Mouse (Mus musculus): ENCODE data around the gene Acadvl. TPM values are rescaled to one million over a fixed set of nuclear protein-coding genes. Genes with fewer than 3 reads are reported as not detected.

The Acadvl gene
- polyA plus RNA-seq, 1 experiment from 2014 or later, result 57.6 TPM

GRCm38 (mm10) chr11:70038174-70038573 is 23.0 kb upstream of the Acadvl start:
- no peaks in the 10 kb centered on the region for H3K27me3 ChIP-seq (ENCODE audit: insufficient read depth, low read length)
- H3K4me1 ChIP-seq (ENCODE audit: insufficient read depth), result no peaks in the 10 kb centered on the region
- H3K9me3 ChIP-seq (ENCODE audit: low read depth, low read length), result no peaks in the 10 kb centered on the region
- 65% methylated on average over 7 of the region's 7 CpGs for WGBS
- DNase-seq (no peak), ATAC-seq (ENCODE audit: insufficient read depth) (no peak)
- no peak overlapping the region for H3K4me2 ChIP-seq
- H3K36me3 ChIP-seq (ENCODE audit: insufficient read depth), result peaks cover 50% of the 10 kb centered on the region
- no peak overlapping the region for H3K27ac ChIP-seq (ENCODE audit: low read depth)
- no peak overlapping the region for H3K4me3 ChIP-seq (ENCODE audit: low read depth, low read length)
- TF ChIP-seq CTCF (IDR thresholded peaks at IDR 0.05; ENCODE audit: low read depth), result no peak
- no peak overlapping the region for H3K9ac ChIP-seq

GRCm38 (mm10) chr11:70031321-70031670 is 16.1 kb upstream of the Acadvl start:
- Histone ChIP-seq H3K27ac (ENCODE audit: low read depth) (no peak overlapping the region), H3K4me2 (no peak overlapping the region), H3K36me3 (ENCODE audit: insufficient read depth) (peaks cover 35% of the 10 kb centered on the region), H3K4me1 (ENCODE audit: insufficient read depth) (peaks cover 26% of the 10 kb centered on the region), H3K9me3 (ENCODE audit: low read depth, low read length) (no peaks in the 10 kb centered on the region), H3K27me3 (ENCODE audit: insufficient read depth, low read length) (no peaks in the 10 kb centered on the region), H3K4me3 (ENCODE audit: low read depth, low read length) (no peak overlapping the region), H3K9ac (no peak overlapping the region)
- ATAC-seq (ENCODE audit: insufficient read depth) (no peak), DNase-seq (no peak)
- TF ChIP-seq CTCF (IDR thresholded peaks at IDR 0.05; ENCODE audit: low read depth), result no peak
- 96% methylated on average over 11 of the region's 11 CpGs for WGBS

- no peak for TF ChIP-seq CTCF (IDR thresholded peaks at IDR 0.05; ENCODE audit: low read depth)
- Histone ChIP-seq H3K36me3 (ENCODE audit: insufficient read depth) (peaks cover 35% of the 10 kb centered on the region), H3K9me3 (ENCODE audit: low read depth, low read length) (no peaks in the 10 kb centered on the region), H3K9ac (no peak overlapping the region), H3K27ac (ENCODE audit: low read depth) (no peak overlapping the region), H3K27me3 (ENCODE audit: insufficient read depth, low read length) (no peaks in the 10 kb centered on the region), H3K4me2 (no peak overlapping the region), H3K4me3 (ENCODE audit: low read depth, low read length) (no peak overlapping the region), H3K4me1 (ENCODE audit: insufficient read depth) (peaks cover 32% of the 10 kb centered on the region)
- ATAC-seq (ENCODE audit: insufficient read depth) (no peak), DNase-seq (no peak)
- WGBS, result 91% methylated on average over 28 of the region's 28 CpGs
These were observed 15.6 kb upstream of the Acadvl start for GRCm38 (mm10) chr11:70030651-70031320.

GRCm38 (mm10) chr11:70029829-70030550 is 14.8 kb upstream of the Acadvl start:
- Histone ChIP-seq H3K4me1 (ENCODE audit: insufficient read depth) (peaks cover 33% of the 10 kb centered on the region), H3K36me3 (ENCODE audit: insufficient read depth) (peaks cover 35% of the 10 kb centered on the region), H3K4me3 (ENCODE audit: low read depth, low read length) (no peak overlapping the region), H3K9me3 (ENCODE audit: low read depth, low read length) (no peaks in the 10 kb centered on the region), H3K27ac (ENCODE audit: low read depth) (no peak overlapping the region), H3K27me3 (ENCODE audit: insufficient read depth, low read length) (no peaks in the 10 kb centered on the region), H3K9ac (no peak overlapping the region), H3K4me2 (peak overlapping the region; percentile 65)
- TF ChIP-seq CTCF (IDR thresholded peaks at IDR 0.05; ENCODE audit: low read depth), result no peak
- 32% methylated on average over 11 of the region's 11 CpGs for WGBS
- DNase-seq (no peak), ATAC-seq (ENCODE audit: insufficient read depth) (no peak)

GRCm38 (mm10) chr11:70029130-70029801 is 14.1 kb upstream of the Acadvl start:
- no peaks in the 10 kb centered on the region for H3K27me3 ChIP-seq (ENCODE audit: insufficient read depth, low read length)
- no peaks in the 10 kb centered on the region for H3K9me3 ChIP-seq (ENCODE audit: low read depth, low read length)
- peak overlapping the region; percentile 21 for H3K4me3 ChIP-seq (ENCODE audit: low read depth, low read length)
- no peak overlapping the region for H3K9ac ChIP-seq
- WGBS, result under 1% methylated on average over 20 of the region's 20 CpGs
- peaks cover 35% of the 10 kb centered on the region for H3K4me1 ChIP-seq (ENCODE audit: insufficient read depth)
- TF ChIP-seq CTCF (IDR thresholded peaks at IDR 0.05; ENCODE audit: low read depth), result no peak
- peak overlapping the region; percentile 76 for H3K27ac ChIP-seq (ENCODE audit: low read depth)
- DNase-seq (peak; percentile 95), ATAC-seq (ENCODE audit: insufficient read depth) (peak; percentile 82)
- peaks cover 35% of the 10 kb centered on the region for H3K36me3 ChIP-seq (ENCODE audit: insufficient read depth)
- H3K4me2 ChIP-seq, result peak overlapping the region; percentile 65

GRCm38 (mm10) chr11:70028401-70029129 is 13.4 kb upstream of the Acadvl start:
- no peaks in the 10 kb centered on the region for H3K9me3 ChIP-seq (ENCODE audit: low read depth, low read length)
- peak overlapping the region; percentile 21 for H3K4me3 ChIP-seq (ENCODE audit: low read depth, low read length)
- no peaks in the 10 kb centered on the region for H3K27me3 ChIP-seq (ENCODE audit: insufficient read depth, low read length)
- 16% methylated on average over 12 of the region's 12 CpGs for WGBS
- ATAC-seq (ENCODE audit: insufficient read depth) (peak; percentile 3; the same call in 1 of the 2 replicates), DNase-seq (no peak)
- peaks cover 30% of the 10 kb centered on the region for H3K36me3 ChIP-seq (ENCODE audit: insufficient read depth)
- no peak overlapping the region; the same call in 1 of the 2 replicates for H3K9ac ChIP-seq
- peak overlapping the region; percentile 65 for H3K4me2 ChIP-seq
- H3K4me1 ChIP-seq (ENCODE audit: insufficient read depth), result peaks cover 38% of the 10 kb centered on the region
- H3K27ac ChIP-seq (ENCODE audit: low read depth), result peak overlapping the region; percentile 76
- TF ChIP-seq CTCF (IDR thresholded peaks at IDR 0.05; ENCODE audit: low read depth), result no peak
